Mouse (Mus musculus): ENCODE data around the gene Tmem43.

Gene Tmem43

GRCm38 (mm10) chr6:91489872-91490271, 16.4 kb downstream of the Tmem43 start:
- no peak for DNase-seq (ENCODE audit: low spot score)

DNA sequence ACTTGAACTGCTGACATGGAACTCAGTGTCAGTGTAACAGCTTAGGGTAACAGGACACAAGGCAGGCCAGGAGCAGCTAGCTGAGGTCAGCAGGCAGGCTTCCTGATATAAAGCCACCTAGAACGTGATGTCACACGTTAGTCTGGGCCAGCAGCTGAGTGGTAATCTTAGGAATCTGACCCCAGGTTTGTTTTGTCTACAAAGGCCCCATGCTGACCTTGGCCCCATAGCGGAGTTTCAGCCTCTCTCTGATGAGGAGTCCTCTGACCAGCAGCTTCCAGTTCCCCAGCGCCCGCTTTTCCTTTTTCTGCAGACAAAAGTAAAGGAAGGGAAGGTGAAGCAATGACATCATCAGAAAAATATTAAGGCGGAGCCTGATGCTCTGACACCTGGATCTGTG, 17.5 kb downstream of the Tmem43 start:
- no peak for DNase-seq (ENCODE audit: low spot score)

DNA sequence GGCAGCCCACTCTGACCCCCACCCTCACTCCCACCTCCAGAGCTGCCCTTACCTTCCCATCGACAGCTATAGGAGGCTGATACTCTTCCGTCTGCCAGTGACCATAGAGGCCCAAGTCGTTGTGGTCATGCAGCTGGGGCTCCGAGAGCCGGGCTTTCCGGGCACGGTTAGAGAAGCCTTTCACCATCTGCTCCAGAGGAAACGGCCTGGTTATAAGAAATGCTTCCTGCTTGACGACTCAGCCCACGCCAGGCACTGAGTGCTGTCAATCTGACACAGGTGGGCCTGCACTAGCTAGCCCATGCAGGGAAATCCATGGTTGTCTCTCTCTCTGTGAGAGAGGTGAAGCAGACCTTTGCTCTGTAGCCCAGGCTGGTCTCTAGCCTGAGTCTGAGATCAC, 19.6 kb downstream of the Tmem43 start:
- DNase-seq (ENCODE audit: low spot score): no peak

DNA sequence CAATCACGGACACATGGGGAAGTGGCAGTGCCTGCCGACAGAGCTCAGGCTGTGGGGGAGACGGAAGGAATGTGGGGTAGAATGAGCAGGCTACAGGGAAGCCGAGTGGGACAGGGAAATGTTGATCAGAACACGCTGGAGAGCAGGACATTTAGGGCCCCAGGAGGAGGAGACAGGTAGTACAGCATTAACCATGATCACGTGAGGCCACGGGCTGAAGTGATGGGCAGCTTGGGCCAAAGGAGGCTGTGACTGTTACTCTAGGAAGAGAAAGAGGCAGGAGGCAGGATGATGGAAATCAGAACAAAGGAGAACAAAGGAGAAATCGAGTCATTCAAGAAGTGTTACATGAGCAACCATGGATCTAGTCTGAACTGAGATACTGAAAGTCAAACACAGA, 21.0 kb downstream of the Tmem43 start:
- no peak for DNase-seq (ENCODE audit: low spot score)

- no peak for DNase-seq (ENCODE audit: low spot score)
Measured at GRCm38 (mm10) chr6:91503302-91503701, 29.8 kb downstream of the Tmem43 start.

DNA sequence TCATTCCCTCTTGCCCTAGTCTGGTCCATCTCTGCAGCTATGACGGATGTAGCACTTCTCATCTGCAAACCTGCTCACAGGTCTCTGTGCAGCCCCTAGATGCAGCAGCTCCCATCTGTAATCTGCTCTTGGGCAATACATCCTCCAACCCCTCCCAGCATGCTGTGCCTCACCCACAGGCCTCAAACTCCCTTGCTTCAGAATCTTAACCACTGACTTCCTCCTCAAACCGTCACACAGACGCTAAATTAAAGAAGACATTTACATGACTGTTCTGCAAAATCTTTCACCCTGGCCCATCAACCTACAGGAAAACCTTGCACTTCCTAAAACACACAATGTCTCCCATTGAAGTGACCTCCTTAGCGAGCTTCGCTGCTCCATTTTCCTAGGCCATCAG, 32.5 kb downstream of the Tmem43 start:
- DNase-seq (ENCODE audit: low spot score): no peak

DNA sequence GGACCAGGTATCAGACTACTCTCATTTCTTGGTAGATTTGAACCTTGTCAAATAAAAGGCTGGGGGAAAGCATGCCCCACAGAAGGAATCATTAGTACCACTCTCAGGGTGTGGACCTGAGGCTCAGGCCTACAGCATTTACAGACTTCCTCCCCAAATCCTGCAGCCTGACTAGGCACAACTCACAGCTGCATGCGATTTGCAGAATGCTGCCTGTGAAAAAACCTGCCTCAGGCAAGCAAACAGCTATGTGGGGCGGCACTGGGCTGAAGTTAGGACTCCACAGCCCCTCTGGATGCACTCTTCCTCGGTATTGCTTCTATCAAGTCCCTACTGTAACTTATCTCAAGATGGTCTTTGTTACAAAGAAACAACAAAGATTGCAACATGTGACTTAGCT, 34.5 kb downstream of the Tmem43 start:
- no peak for DNase-seq (ENCODE audit: low spot score)

GRCm38 (mm10) chr6:91509326-91509725, 35.8 kb downstream of the Tmem43 start:
- peak; percentile 58 for DNase-seq (ENCODE audit: low spot score)

DNA sequence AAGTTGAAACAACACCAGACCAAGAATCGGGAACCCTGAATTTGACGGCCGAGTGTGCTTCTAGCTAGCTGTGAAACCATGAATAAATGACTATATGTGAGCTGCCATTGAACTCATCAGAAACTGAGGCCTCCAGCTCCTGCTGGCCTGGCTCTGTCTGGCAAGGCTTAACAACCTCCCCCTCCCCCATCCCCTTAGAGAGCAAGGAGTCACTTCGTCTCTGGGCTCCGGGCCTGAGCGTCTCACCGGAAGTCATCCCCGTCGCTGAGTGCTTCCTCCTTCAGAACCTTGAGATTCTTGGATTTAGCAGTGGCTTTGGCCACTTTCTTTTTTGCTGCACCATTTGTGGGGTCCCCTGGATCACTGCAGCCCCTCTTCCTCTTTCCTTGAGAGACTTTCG, 36.7 kb downstream of the Tmem43 start:
- DNase-seq (ENCODE audit: low spot score): no peak

GRCm38 (mm10) chr6:91514135-91514534, 40.6 kb downstream of the Tmem43 start:
- no peak for DNase-seq (ENCODE audit: low spot score)

- DNase-seq (ENCODE audit: low spot score): peak; percentile 19
Measured at GRCm38 (mm10) chr6:91514737-91515362, 41.3 kb downstream of the Tmem43 start.

- DNase-seq (ENCODE audit: low spot score): peak; percentile 96
Measured at GRCm38 (mm10) chr6:91515545-91516449, 42.3 kb downstream of the Tmem43 start, which contains the start of the genes Xpc and Lsm3. Gene Xpc (minus strand): TSS chr6:91515888. Gene Lsm3 (plus strand): TSS chr6:91515928.

GRCm38 (mm10) chr6:91518454-91519020, 45.0 kb downstream of the Tmem43 start:
- no peak for DNase-seq (ENCODE audit: low spot score)

GRCm38 (mm10) chr6:91522816-91523215, 49.3 kb downstream of the Tmem43 start:
- no peak for DNase-seq (ENCODE audit: low spot score)

DNA sequence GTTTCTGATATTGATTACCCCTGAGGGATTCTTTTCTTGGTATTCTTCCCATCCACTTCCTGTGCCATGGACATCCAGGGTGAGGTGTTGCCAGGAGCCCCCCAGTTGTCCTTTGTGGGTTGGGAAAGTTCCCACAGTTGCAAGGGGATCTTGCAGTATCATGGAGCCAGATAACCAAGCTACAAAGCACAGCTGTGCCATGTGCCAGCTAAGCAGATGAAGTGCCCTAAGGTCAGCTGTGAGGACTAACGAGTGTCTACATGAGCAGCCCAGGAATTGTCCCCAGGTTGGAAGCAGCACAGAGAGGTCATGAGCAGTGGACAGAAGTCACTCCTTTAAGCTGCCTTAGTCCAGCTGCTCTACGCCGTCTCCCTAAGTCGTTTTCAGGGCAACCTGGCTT, 52.0 kb downstream of the Tmem43 start:
- DNase-seq (ENCODE audit: low spot score): no peak

GRCm38 (mm10) chr6:91527227-91527860, 53.8 kb downstream of the Tmem43 start:
- peak; percentile 16 for DNase-seq (ENCODE audit: low spot score)

- no peak for DNase-seq (ENCODE audit: low spot score)
Measured at GRCm38 (mm10) chr6:91528265-91528664, 54.8 kb downstream of the Tmem43 start.

GRCm38 (mm10) chr6:91530673-91531072, 57.2 kb downstream of the Tmem43 start:
- DNase-seq (ENCODE audit: low spot score): no peak

- DNase-seq (ENCODE audit: low spot score): no peak
Measured at GRCm38 (mm10) chr6:91531276-91531675, 57.8 kb downstream of the Tmem43 start.

GRCm38 (mm10) chr6:91532661-91533060, 59.2 kb downstream of the Tmem43 start:
- no peak for DNase-seq (ENCODE audit: low spot score)

DNA sequence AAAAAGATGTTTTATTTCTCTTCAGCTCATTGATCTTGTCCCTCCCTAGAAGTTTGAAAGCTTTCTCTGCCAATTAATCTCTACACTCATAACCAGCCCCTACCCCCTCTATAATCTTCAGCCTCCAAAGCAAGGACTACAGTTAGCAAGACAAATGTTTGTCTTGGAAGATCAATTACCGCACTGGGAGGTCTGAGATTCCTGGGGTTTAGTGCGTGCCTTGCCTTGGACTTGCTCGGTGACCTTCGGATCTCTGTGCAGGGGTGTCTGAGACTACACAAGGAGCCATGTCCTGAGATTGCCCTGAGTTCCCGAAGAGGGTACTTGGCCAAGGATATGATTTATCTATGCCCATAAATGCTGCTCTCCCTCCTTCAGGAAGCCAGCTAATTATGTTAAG, 59.9 kb downstream of the Tmem43 start:
- DNase-seq (ENCODE audit: low spot score): no peak

DNA sequence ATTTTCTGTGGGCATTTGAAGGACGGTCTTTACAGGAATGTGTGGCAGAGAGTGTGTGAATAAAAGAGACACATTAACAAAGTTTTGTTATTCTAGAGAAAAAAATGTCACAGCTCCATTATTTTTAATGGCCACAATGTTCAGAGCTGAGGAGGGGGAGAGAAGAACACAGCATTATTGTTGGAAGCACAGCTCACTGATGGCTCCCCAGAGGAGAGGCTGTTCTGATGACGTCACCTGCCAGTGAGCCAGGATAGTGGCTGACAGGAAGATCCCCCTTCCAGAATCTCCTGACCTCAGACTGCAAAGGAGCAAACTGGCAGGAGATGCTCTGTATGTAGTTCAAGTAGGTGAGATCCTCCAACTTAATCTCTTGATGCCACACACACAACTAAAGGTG, 60.3 kb downstream of the Tmem43 start:
- no peak for DNase-seq (ENCODE audit: low spot score)

DNA sequence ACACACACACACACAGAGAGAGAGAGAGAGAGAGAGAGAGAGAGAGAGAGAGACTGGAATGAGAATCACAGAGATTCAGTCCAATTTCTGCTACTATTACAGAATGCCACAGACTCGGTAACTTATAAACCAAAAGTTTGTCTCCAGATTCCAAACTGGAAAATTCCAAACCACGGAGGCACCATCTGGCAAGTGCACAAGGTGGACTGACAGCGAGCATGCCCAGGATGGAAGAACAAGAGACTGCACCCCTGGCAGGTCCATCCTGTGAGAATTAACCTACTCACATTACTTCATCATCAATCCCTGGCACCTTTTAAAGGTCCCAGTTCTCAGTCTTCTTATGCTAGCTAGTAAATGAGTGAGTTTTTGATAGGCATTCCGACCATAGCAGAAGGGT, 60.8 kb downstream of the Tmem43 start:
- no peak for DNase-seq (ENCODE audit: low spot score)

Measured in c-Kit-positive CD71-positive TER-119-positive erythroid progenitor cells, embryonic 14.5 days (primary cell).